Mouse (Mus musculus) layer of hippocampus, adult 18-20 months (tissue): ENCODE measurements around the gene Megf11. TPM values are rescaled to one million over a fixed set of nuclear protein-coding genes. Genes with fewer than 3 reads are reported as not detected.

ENCODE experiments used
- DNase-seq, 2 experiments: peaks; one replicate each; pipeline ENCODE4 v3.0.0; 2022; ENCODE audit warnings: low spot score in 2 of 2
- total RNA-seq, 2 experiments: library from RNA; stranded (reverse); gene quantifications; 2 replicates each; pipeline ENCODE4 v1.2.3; 2021

Gene Megf11
- total RNA-seq, 2 experiments from 2014 or later = 12.7 to 14.3 TPM

- no peak for DNase-seq
Measured at GRCm38 (mm10) chr9:64519921-64520746, 134.7 kb downstream of the Megf11 start.

GRCm38 (mm10) chr9:64520747-64521283, 135.4 kb downstream of the Megf11 start:
- no peak for DNase-seq

DNA sequence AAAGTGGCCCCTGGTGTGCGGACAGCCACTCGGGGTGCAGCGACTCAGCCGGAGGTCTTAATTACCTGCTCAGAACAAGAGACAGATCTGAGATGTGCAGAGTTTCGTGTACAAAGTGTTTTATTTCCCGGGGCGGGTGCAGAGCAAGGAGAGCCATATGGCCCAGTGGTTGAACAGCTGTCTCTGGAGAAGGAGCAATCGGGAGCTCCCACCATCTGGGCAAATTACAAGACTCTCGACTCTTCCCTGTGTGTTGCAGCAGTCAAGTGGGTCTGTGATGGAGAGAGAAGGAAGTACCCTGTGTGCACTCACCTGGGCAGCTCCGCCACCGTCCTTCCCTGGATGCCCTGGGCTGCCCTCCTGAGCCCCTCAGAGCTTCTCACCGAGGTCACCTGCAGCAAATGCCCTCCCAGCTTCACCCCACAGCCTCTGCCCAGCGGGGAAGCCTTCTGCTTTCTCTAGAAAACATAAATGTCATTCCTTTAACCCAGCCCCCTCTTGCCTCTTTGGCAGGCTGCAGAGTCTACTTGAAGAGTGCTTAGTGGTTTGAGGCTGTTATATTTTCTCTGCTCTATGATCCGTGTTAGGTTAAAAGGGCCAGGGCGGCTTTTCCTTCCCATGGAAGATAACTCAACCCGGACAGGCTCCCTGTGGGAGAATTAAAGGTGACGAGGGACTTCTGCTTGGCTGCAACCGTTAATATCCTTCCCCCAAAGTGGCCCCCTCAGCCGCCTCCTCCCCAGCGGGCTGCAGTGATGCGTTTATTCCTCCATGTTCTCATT, 138.0 kb downstream of the Megf11 start:
- DNase-seq = peak in 1 of 2 experiments; percentile 19

DNA sequence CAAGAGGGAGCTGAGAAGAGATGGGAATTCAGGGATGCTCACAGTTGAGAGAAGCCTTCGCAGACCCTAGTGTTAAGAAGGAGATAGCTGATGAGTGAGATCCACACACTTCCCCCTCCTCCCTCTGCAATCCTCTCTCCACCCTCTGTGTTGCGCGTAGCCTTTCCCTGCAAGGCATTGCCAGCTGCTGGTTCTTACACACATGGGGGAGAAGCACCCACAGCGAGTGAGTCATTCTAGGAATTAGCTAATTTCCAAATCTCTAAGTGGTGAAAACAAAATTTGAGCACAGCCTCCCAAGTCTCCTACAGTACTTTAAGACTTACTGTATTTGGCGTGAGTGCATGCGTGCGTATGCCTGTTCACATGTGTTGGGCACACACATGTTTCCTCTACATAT, 142.6 kb downstream of the Megf11 start:
- DNase-seq = peak; percentile 65 to 68

DNA sequence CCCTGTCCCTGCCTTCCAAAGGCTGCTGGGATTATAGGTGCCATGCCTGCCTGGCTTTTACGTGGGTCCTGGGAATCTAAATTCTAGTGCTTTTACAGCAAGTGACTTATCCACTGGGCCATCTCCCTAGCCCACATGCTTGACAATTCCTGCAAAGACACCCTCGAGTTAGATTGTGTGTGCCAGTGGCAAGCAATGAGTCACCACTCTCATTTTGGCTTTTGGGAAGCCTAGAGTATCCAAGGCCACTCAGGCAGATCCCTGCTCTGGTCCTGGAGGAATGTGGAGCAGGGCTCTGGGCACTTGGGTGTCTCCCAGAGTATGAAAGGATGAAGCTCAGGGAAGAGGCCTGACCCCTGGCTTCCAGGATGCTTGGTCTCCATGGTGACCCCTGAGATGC, 143.2 kb downstream of the Megf11 start:
- DNase-seq = peak in 1 of 2 experiments; percentile 16

GRCm38 (mm10) chr9:64531935-64532334, 146.5 kb downstream of the Megf11 start:
- DNase-seq = no peak

DNA sequence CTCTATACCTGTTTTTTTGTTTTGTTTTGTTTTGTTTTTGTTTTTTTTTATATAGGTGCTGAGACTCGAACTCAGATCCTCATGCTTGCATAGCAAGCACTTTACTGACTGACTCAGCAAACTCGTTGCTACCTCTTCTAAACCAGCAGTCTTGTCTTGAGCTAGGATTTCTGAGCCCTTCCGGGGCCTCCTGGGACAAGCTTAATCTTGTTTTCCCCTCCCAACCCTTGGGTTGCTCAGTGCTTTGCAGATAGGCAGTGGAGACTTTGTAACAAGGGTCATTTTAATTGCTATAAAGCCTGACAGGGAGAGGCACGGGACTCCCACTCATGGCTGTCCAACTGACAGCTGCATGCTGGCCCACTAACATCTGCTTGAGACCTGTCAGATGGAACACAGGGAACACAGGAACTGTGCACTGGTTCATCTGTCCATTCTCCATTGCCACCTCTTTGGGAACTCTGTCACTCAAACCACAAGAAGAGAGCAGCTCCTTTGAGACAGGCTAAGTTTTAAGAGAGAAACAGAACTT, 147.4 kb downstream of the Megf11 start:
- no peak for DNase-seq

- DNase-seq = peak in 1 of 2 experiments; percentile 28
Measured at GRCm38 (mm10) chr9:64533488-64534119, 148.2 kb downstream of the Megf11 start.

DNA sequence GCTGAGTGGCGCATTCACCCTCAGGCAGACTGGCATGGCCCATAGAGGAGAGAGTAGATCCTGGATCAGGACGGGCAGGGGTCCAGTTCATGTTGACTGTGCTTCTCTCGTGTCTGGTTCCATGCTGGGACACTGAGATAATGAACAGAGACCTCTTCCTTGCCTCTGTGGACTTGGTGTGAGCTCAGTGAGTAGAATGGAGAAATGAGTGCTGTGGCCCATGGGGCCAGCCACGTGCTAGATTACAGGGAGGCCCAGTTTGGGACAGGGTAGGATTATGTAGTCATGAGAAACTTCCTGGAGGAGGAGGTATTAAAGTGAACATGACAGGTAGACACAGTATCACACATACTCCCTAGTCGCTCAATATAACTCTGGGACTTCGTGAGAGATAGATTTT, 148.9 kb downstream of the Megf11 start:
- no peak for DNase-seq

- DNase-seq = no peak
Measured at GRCm38 (mm10) chr9:64534856-64535539, 149.6 kb downstream of the Megf11 start.

DNA sequence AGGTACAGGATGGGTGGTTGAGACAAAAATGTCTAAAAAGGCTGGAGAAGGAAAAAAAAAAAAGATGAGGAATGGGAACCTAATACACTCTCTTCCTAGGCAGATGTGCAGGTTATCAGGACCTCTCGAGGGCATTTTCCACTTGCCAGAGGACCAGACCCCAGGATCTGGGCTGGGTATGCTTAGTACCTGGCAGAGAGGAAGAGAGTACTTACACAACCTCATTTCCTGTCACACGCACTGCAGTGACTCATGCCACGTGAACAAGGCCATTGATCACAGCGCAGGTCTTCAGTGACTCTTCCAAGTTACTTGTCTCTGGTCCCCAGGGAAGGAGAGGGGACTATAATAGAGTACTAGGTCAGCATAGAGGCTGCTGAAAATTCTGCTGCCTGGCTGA, 152.4 kb downstream of the Megf11 start:
- DNase-seq = no peak

GRCm38 (mm10) chr9:64542246-64542645, 156.8 kb downstream of the Megf11 start:
- no peak for DNase-seq

DNA sequence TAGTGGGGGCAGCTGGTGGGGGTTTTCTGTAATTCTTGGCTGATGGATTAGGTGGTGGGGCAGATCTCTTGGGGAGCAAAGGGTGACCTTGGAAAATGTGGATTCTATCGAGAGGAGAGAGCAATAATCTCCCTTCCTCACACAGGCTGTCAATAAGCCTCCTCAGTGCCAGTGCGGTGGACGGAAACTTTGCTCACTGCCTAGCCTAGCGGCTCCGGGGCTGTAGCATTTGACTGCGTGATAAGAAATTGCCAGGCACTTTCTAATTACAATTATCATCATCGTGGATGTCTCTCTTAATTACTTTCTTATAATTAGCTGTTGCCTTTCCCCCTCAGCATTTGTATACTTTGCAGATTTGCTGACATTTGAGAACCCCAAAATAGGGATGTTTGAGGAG, 157.7 kb downstream of the Megf11 start:
- DNase-seq = no peak

- DNase-seq = no peak
Measured at GRCm38 (mm10) chr9:64546344-64546991, 161.0 kb downstream of the Megf11 start.

- DNase-seq = no peak
Measured at GRCm38 (mm10) chr9:64548332-64548731, 162.9 kb downstream of the Megf11 start.

DNA sequence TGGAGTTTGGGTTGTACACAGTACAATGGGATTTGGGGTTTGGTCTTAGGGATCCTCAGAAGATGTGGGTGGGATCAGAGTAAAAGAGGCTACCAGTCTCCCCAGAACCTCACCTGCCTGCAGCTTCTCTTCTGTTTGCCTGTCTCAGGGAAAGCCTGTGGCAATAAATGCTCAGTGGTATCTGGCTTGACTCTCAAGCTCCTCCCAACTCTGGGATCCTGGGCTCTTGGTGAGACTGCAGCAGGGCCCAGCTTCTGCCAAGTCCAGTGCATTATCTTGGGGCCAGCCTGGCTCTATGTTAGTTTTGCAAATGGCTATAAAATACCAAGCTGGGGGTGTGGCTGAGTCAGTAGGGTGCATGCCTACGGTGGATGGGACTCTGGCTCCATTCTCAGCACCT, 165.9 kb downstream of the Megf11 start:
- DNase-seq = no peak

- DNase-seq = no peak
Measured at GRCm38 (mm10) chr9:64552046-64552445, 166.6 kb downstream of the Megf11 start.

GRCm38 (mm10) chr9:64553441-64553840, 168.0 kb downstream of the Megf11 start:
- DNase-seq = no peak

DNA sequence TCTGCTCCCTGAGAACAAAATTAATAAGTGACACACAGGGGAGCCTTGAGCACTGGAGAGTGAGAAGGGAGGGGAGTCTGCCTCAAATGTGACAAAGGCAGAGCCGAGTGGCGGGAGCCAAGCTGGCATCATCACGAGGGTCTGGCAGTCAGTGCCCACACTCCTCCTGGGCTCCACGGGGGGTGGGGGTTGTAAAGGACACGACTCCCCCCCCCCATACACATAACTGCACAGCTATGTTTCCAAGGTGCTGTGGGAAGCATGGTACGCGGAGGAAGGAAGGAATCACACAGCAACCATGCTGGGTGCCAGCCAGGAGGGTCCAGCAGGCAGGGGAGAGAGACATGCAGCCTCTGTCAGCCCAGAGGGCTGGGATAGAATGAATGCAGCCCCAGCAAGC, 170.2 kb downstream of the Megf11 start:
- no peak for DNase-seq

GRCm38 (mm10) chr9:64557110-64557745, 171.8 kb downstream of the Megf11 start:
- DNase-seq = no peak
